Mouse (Mus musculus): ENCODE measurements at regions not wholly inside any gene's neighbourhood (a gene's known extent, or its start where the extent isn't known, plus 50 kb on each side); places are given as distances from the start of the nearest gene placed in this dataset.

DNA sequence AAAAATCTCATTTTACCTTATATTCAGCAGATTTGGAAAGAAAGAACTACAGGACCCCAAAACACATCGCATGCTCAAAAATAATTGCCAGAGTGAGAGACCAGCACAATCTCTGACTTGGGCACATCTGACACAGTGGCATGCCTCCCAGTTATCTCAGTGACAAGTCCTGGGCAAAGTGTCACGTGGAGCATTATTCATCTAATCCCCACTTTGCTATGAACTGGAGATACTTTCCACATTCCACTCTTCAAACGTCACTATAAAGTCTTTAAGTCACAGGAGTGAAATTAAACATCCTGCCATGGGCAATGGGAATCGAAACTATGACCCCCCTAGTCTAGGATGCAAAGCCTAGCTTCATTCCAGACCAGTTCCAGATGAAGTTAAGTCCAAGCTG, 93.5 kb upstream of the Ssbp2 start:
- H3K27ac ChIP-seq (ENCODE audit: low read length) = no peak overlapping the region
- H3K9me3 ChIP-seq (replicated peaks; ENCODE audit: control insufficient read depth, low read length) = no peaks in the 10 kb centered on the region
- ATAC-seq (replicated peaks; ENCODE audit: extremely low read depth, insufficient read depth, low FRiP score) = no peak
- H3K27me3 ChIP-seq (ENCODE audit: control insufficient read depth, insufficient read depth, low read length) = no peaks in the 10 kb centered on the region
- H3K4me1 ChIP-seq (ENCODE audit: control insufficient read depth, insufficient read depth, low read length) = peaks cover 35% of the 10 kb centered on the region
- no peak overlapping the region for H3K4me2 ChIP-seq (ENCODE audit: low read depth, low read length)
- H3K36me3 ChIP-seq (ENCODE audit: control insufficient read depth, insufficient read depth) = no peaks in the 10 kb centered on the region
- H3K9ac ChIP-seq (ENCODE audit: low read length) = no peak overlapping the region
- no peak overlapping the region for H3K4me3 ChIP-seq (ENCODE audit: low read length)
- 39% methylated on average over 4 of the region's 4 CpGs for WGBS

- Histone ChIP-seq H3K27me3 (ENCODE audit: control insufficient read depth, insufficient read depth, low read length) (no peaks in the 10 kb centered on the region), H3K4me2 (ENCODE audit: low read depth, low read length) (no peak overlapping the region), H3K9me3 (replicated peaks; ENCODE audit: control insufficient read depth, low read length) (no peaks in the 10 kb centered on the region), H3K27ac (ENCODE audit: low read length) (no peak overlapping the region), H3K9ac (ENCODE audit: low read length) (no peak overlapping the region), H3K4me3 (ENCODE audit: low read length) (no peak overlapping the region), H3K36me3 (ENCODE audit: control insufficient read depth, insufficient read depth) (no peaks in the 10 kb centered on the region), H3K4me1 (ENCODE audit: control insufficient read depth, insufficient read depth, low read length) (peaks cover 46% of the 10 kb centered on the region)
- ATAC-seq (replicated peaks; ENCODE audit: extremely low read depth, insufficient read depth, low FRiP score) = no peak
- 48% methylated on average over 7 of the region's 7 CpGs for WGBS
These were observed 92.1 kb upstream of the Ssbp2 start for GRCm38 (mm10) chr13:91367896-91368556.

- peaks cover 46% of the 10 kb centered on the region for H3K4me1 ChIP-seq (ENCODE audit: control insufficient read depth, insufficient read depth, low read length)
- ATAC-seq (replicated peaks; ENCODE audit: extremely low read depth, insufficient read depth, low FRiP score) = no peak
- H3K4me2 ChIP-seq (ENCODE audit: low read depth, low read length) = no peak overlapping the region
- H3K4me3 ChIP-seq (ENCODE audit: low read length) = no peak overlapping the region
- no peak overlapping the region for H3K27ac ChIP-seq (ENCODE audit: low read length)
- no peaks in the 10 kb centered on the region for H3K27me3 ChIP-seq (ENCODE audit: control insufficient read depth, insufficient read depth, low read length)
- 86% methylated on average over 7 of the region's 7 CpGs for WGBS
- no peaks in the 10 kb centered on the region for H3K9me3 ChIP-seq (replicated peaks; ENCODE audit: control insufficient read depth, low read length)
- H3K9ac ChIP-seq (ENCODE audit: low read length) = no peak overlapping the region
- H3K36me3 ChIP-seq (ENCODE audit: control insufficient read depth, insufficient read depth) = no peaks in the 10 kb centered on the region
These were observed 91.4 kb upstream of the Ssbp2 start for GRCm38 (mm10) chr13:91368664-91369063.

- Histone ChIP-seq H3K36me3 (ENCODE audit: control insufficient read depth, insufficient read depth) (no peaks in the 10 kb centered on the region), H3K9ac (ENCODE audit: low read length) (peak overlapping the region; percentile 85), H3K27ac (ENCODE audit: low read length) (peak overlapping the region; percentile 99), H3K4me1 (ENCODE audit: control insufficient read depth, insufficient read depth, low read length) (peaks cover 40% of the 10 kb centered on the region), H3K27me3 (ENCODE audit: control insufficient read depth, insufficient read depth, low read length) (no peaks in the 10 kb centered on the region), H3K4me3 (ENCODE audit: low read length) (peak overlapping the region; percentile 56), H3K9me3 (replicated peaks; ENCODE audit: control insufficient read depth, low read length) (no peaks in the 10 kb centered on the region), H3K4me2 (ENCODE audit: low read depth, low read length) (peak overlapping the region; percentile 94)
- ATAC-seq (replicated peaks; ENCODE audit: extremely low read depth, insufficient read depth, low FRiP score) = no peak
- 37% methylated on average over 3 of the region's 3 CpGs for WGBS
These were observed 90.1 kb upstream of the Ssbp2 start for GRCm38 (mm10) chr13:91370021-91370420.

DNA sequence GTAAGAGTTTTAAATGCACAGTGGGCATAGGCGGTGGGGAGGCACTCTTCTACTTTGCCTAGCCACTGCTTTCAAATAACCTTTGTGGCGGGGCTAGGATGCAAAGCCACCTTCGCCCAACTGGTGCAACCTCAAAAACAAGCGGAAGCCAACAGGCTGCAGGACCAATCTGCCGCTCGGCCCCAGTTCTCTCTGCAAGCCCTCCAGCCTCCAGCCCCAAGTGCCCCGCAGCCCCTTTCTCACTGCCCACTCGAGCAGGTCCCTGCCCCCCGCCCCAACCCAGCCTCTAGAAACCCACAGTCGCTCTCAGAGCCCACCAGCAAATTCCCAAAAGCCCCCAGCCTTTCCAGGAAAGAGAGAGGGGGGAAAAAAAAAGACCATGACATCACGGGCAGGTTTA, 89.6 kb upstream of the Ssbp2 start:
- H3K4me2 ChIP-seq (ENCODE audit: low read depth, low read length) = peak overlapping the region; percentile 94
- no peaks in the 10 kb centered on the region for H3K27me3 ChIP-seq (ENCODE audit: control insufficient read depth, insufficient read depth, low read length)
- no peak for ATAC-seq (replicated peaks; ENCODE audit: extremely low read depth, insufficient read depth, low FRiP score)
- WGBS = 2% methylated on average over 11 of the region's 11 CpGs
- H3K4me1 ChIP-seq (ENCODE audit: control insufficient read depth, insufficient read depth, low read length) = peaks cover 36% of the 10 kb centered on the region
- H3K4me3 ChIP-seq (ENCODE audit: low read length) = peak overlapping the region; percentile 56
- H3K27ac ChIP-seq (ENCODE audit: low read length) = peak overlapping the region; percentile 99
- no peaks in the 10 kb centered on the region for H3K9me3 ChIP-seq (replicated peaks; ENCODE audit: control insufficient read depth, low read length)
- H3K9ac ChIP-seq (ENCODE audit: low read length) = peak overlapping the region; percentile 85
- no peaks in the 10 kb centered on the region for H3K36me3 ChIP-seq (ENCODE audit: control insufficient read depth, insufficient read depth)

- Histone ChIP-seq H3K4me1 (ENCODE audit: control insufficient read depth, insufficient read depth, low read length) (peaks cover 30% of the 10 kb centered on the region), H3K27ac (ENCODE audit: low read length) (peak overlapping the region; percentile 99), H3K9ac (ENCODE audit: low read length) (peak overlapping the region; percentile 85), H3K4me3 (ENCODE audit: low read length) (peak overlapping the region; percentile 56), H3K27me3 (ENCODE audit: control insufficient read depth, insufficient read depth, low read length) (no peaks in the 10 kb centered on the region), H3K36me3 (ENCODE audit: control insufficient read depth, insufficient read depth) (no peaks in the 10 kb centered on the region), H3K4me2 (ENCODE audit: low read depth, low read length) (peak overlapping the region; percentile 94), H3K9me3 (replicated peaks; ENCODE audit: control insufficient read depth, low read length) (no peaks in the 10 kb centered on the region)
- ATAC-seq (replicated peaks; ENCODE audit: extremely low read depth, insufficient read depth, low FRiP score) = peak; percentile 93
- WGBS = 1% methylated on average over 28 of the region's 28 CpGs
These were observed 89.0 kb upstream of the Ssbp2 start for GRCm38 (mm10) chr13:91370886-91371595.

GRCm38 (mm10) chr13:91371596-91371987, 88.5 kb upstream of the Ssbp2 start:
- Histone ChIP-seq H3K27ac (ENCODE audit: low read length) (peak overlapping the region; percentile 99), H3K4me1 (ENCODE audit: control insufficient read depth, insufficient read depth, low read length) (peaks cover 26% of the 10 kb centered on the region), H3K4me3 (ENCODE audit: low read length) (peak overlapping the region; percentile 56), H3K36me3 (ENCODE audit: control insufficient read depth, insufficient read depth) (no peaks in the 10 kb centered on the region), H3K9me3 (replicated peaks; ENCODE audit: control insufficient read depth, low read length) (no peaks in the 10 kb centered on the region), H3K27me3 (ENCODE audit: control insufficient read depth, insufficient read depth, low read length) (no peaks in the 10 kb centered on the region), H3K4me2 (ENCODE audit: low read depth, low read length) (peak overlapping the region; percentile 94), H3K9ac (ENCODE audit: low read length) (peak overlapping the region; percentile 85; the same call in 1 of the 2 replicates)
- 33% methylated on average over 2 of the region's 2 CpGs for WGBS
- no peak for ATAC-seq (replicated peaks; ENCODE audit: extremely low read depth, insufficient read depth, low FRiP score)

DNA sequence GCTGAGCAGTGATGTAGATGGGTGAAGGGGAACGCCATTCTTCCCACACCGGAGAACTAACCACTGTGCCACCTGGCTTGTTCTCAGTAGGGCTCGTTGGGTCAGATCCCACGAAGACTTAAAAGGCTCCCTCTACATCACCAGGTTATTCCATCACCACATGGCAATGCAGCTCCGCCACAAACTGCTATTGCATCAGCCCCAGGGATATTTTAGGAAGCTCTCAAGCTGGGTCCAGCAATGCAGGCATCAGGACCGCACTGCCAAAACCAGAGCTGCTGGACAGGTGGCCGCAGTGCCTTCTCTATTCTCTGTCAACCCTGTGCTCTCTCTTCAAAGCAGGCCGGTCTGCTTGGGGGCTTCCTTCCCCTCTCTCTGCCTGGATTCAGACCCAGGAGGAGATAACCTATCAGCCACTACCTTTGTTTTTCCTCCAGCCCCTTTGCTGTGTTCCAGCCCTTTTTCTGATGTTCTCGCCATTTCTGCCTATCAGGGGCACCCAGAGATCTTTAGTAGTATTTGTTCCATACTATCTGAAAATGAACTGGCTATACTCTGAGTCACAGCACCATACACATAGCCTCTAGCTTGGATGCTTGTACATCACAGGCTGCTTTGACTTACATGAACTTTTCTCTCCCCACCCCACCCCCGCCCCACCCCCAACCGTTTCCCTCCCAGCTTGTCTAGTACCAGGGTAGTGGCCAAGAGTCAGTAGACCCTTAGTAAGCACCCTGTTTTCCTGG, 87.8 kb upstream of the Ssbp2 start:
- Histone ChIP-seq H3K36me3 (ENCODE audit: control insufficient read depth, insufficient read depth) (no peaks in the 10 kb centered on the region), H3K9ac (ENCODE audit: low read length) (peak overlapping the region; percentile 4; the same call in 1 of the 2 replicates), H3K27ac (ENCODE audit: low read length) (peak overlapping the region; percentile 99), H3K4me1 (ENCODE audit: control insufficient read depth, insufficient read depth, low read length) (peaks cover 24% of the 10 kb centered on the region), H3K4me2 (ENCODE audit: low read depth, low read length) (peak overlapping the region; percentile 94; the same call in 1 of the 2 replicates), H3K27me3 (ENCODE audit: control insufficient read depth, insufficient read depth, low read length) (no peaks in the 10 kb centered on the region), H3K9me3 (replicated peaks; ENCODE audit: control insufficient read depth, low read length) (no peaks in the 10 kb centered on the region), H3K4me3 (ENCODE audit: low read length) (no peak overlapping the region)
- WGBS = 39% methylated on average over 11 of the region's 11 CpGs
- no peak; the same call in 1 of the 2 replicates for ATAC-seq (replicated peaks; ENCODE audit: extremely low read depth, insufficient read depth, low FRiP score)

DNA sequence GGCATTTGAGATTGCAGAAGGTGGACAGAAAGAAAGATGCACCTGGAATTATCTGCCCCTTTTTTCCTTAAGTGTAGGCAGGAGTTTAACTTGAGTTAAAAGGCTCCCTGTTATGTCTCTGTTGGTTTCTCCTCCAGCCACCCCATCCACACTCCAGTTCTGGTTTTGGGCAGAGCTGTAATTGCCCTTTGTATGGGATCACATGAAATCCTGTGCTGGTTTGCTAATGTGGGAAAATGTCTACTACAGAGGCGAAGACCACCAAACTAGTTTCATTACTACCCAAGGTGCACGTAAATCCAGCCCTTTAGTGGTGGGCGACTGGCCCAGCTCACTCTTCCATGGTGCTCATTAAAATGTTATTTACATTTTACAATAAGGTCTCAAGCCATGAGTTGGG, 85.9 kb upstream of the Ssbp2 start:
- WGBS = 50% methylated on average over 3 of the region's 3 CpGs
- no peak overlapping the region for H3K4me3 ChIP-seq (ENCODE audit: low read length)
- H3K27ac ChIP-seq (ENCODE audit: low read length) = peak overlapping the region; percentile 40; the same call in 1 of the 2 replicates
- H3K27me3 ChIP-seq (ENCODE audit: control insufficient read depth, insufficient read depth, low read length) = no peaks in the 10 kb centered on the region
- no peak overlapping the region for H3K9ac ChIP-seq (ENCODE audit: low read length)
- H3K4me2 ChIP-seq (ENCODE audit: low read depth, low read length) = 0 out of 2 replicates have a peak overlapping the region, but pooled peaks have one; percentile 16
- H3K9me3 ChIP-seq (replicated peaks; ENCODE audit: control insufficient read depth, low read length) = no peaks in the 10 kb centered on the region
- no peaks in the 10 kb centered on the region for H3K36me3 ChIP-seq (ENCODE audit: control insufficient read depth, insufficient read depth)
- no peak for ATAC-seq (replicated peaks; ENCODE audit: extremely low read depth, insufficient read depth, low FRiP score)
- peaks cover 24% of the 10 kb centered on the region for H3K4me1 ChIP-seq (ENCODE audit: control insufficient read depth, insufficient read depth, low read length)
